38 mouse cellular contexts compared by ENCODE assay signal in genomic region chr10:39974982-39975381, GRCm38 (mm10). TPM values are rescaled to one million over a fixed set of nuclear protein-coding genes. Genes with fewer than 3 reads are reported as not detected.
DNase-seq lines count a peak whose midpoint lies in the region; ATAC-seq and TF ChIP-seq lines count a peak whose summit lies in the region.
"Had no signal": no experiment of that assay in that cellular context is flagged by ENCODE, and none has a peak within 500 bp of the region (broad histone marks: within the 10 kb centered on the region; RNA-seq: fewer than 3 reads in every experiment).

No protein-coding gene starts in this region.

- H3K27me3 ChIP-seq in kidney, postnatal 0 days (ENCODE audit: insufficient read depth, low read length): no peaks in the 10 kb centered on the region
- H3K27me3 ChIP-seq in forebrain, postnatal 0 days (ENCODE audit: insufficient read depth, low read length): no peaks in the 10 kb centered on the region
- H3K27me3 ChIP-seq: CH12.LX; forebrain, embryonic 12.5 days; hindbrain, embryonic 13.5 days; limb, embryonic 12.5 days; liver, embryonic 15.5 days; lung, embryonic 15.5 days; midbrain, embryonic 13.5 days; neural tube, embryonic 15.5 days had no signal

- no peak overlapping the region for H3K27ac ChIP-seq in kidney, postnatal 0 days
- no peak overlapping the region for H3K27ac ChIP-seq in forebrain, postnatal 0 days (ENCODE audit: low read depth, low read length)
- H3K27ac ChIP-seq: forebrain, embryonic 12.5 days; hindbrain, embryonic 13.5 days; limb, embryonic 12.5 days; liver, embryonic 15.5 days; lung, embryonic 15.5 days; macrophage; midbrain, embryonic 13.5 days; neural tube, embryonic 15.5 days had no signal

- TF ChIP-seq CTCF in kidney, postnatal 0 days (IDR thresholded peaks at IDR 0.05; ENCODE audit: low read depth): no peak
- no peak for TF ChIP-seq CTCF in forebrain, postnatal 0 days (IDR thresholded peaks at IDR 0.05; ENCODE audit: low read depth)

- no peak overlapping the region for H3K4me2 ChIP-seq in kidney, postnatal 0 days (ENCODE audit: low read length)
- no peak overlapping the region for H3K4me2 ChIP-seq in forebrain, postnatal 0 days (ENCODE audit: low read depth)
- H3K4me2 ChIP-seq: forebrain, embryonic 12.5 days; heart, embryonic 11.5 days; hindbrain, embryonic 13.5 days; limb, embryonic 12.5 days; liver, embryonic 15.5 days; lung, embryonic 15.5 days; midbrain, embryonic 13.5 days; neural tube, embryonic 15.5 days had no signal

- no peak overlapping the region for H3K9ac ChIP-seq in kidney, postnatal 0 days (ENCODE audit: low read depth, low read length)
- no peak overlapping the region for H3K9ac ChIP-seq in forebrain, postnatal 0 days
- H3K9ac ChIP-seq: forebrain, embryonic 12.5 days; hindbrain, embryonic 13.5 days; limb, embryonic 12.5 days; liver, embryonic 15.5 days; lung, embryonic 15.5 days; midbrain, embryonic 13.5 days; neural tube, embryonic 15.5 days had no signal

- no peaks in the 10 kb centered on the region for H3K4me1 ChIP-seq in kidney, postnatal 0 days (replicated peaks; ENCODE audit: insufficient read depth, low read length)
- no peaks in the 10 kb centered on the region for H3K4me1 ChIP-seq in forebrain, postnatal 0 days (ENCODE audit: insufficient read depth)
- H3K4me1 ChIP-seq: forebrain, embryonic 12.5 days; hindbrain, embryonic 13.5 days; limb, embryonic 12.5 days; liver, embryonic 15.5 days; lung, embryonic 15.5 days; midbrain, embryonic 13.5 days; neural tube, embryonic 15.5 days had no signal

- ATAC-seq in kidney, postnatal 0 days (replicated peaks; ENCODE audit: low FRiP score, low read depth): no peak
- no peak for ATAC-seq in forebrain, postnatal 0 days
- ATAC-seq: midbrain, embryonic 13.5 days had no signal

- DNase-seq in kidney, postnatal 0 days (ENCODE audit: low spot score): peak; percentile 46
- no peak for DNase-seq in kidney, adult 9 months
- DNase-seq in right cerebral cortex, adult 2 months (ENCODE audit: low spot score in 2 of 2): peak; percentile 8 to 14
- DNase-seq in right cerebral cortex, postnatal 14 days: no peak
- peak; percentile 26 for DNase-seq in induced T-regulatory cell, adult 2 months (ENCODE audit: low read depth)
- DNase-seq in forebrain, postnatal 0 days: no peak
- no peak for DNase-seq in cerebellum, adult 9-10 months
- DNase-seq: adrenal gland, postnatal 14 days; cerebellum, adult 11-12 months; cerebellum, postnatal 10 days; gastrocnemius, postnatal 25 days; heart, adult 18-20 months; heart, postnatal 4 days; kidney, adult 18-20 months; kidney, postnatal 10 days; layer of hippocampus, adult 9-11 months; retina, postnatal 1 day had no signal

- H3K9me3 ChIP-seq in kidney, postnatal 0 days (replicated peaks; ENCODE audit: low read length): peaks cover 9% of the 10 kb centered on the region
- H3K9me3 ChIP-seq in forebrain, postnatal 0 days (ENCODE audit: low read length): 0 out of 2 replicates have a peak, but pooled peaks cover 7% of the 10 kb centered on the region
- H3K9me3 ChIP-seq: liver, embryonic 15.5 days had no signal

- 40% methylated on average over 11 of the region's 11 CpGs for WGBS in kidney, postnatal 0 days
- WGBS in forebrain, postnatal 0 days: 70% methylated on average over 11 of the region's 11 CpGs

- no peaks in the 10 kb centered on the region for H3K36me3 ChIP-seq in kidney, postnatal 0 days (ENCODE audit: insufficient read depth, low read length)
- H3K36me3 ChIP-seq in forebrain, postnatal 0 days (ENCODE audit: insufficient read depth): no peaks in the 10 kb centered on the region
- H3K36me3 ChIP-seq: forebrain, embryonic 12.5 days; hindbrain, embryonic 13.5 days; limb, embryonic 12.5 days; liver, embryonic 15.5 days; lung, embryonic 15.5 days; midbrain, embryonic 13.5 days; neural tube, embryonic 15.5 days had no signal

- H3K4me3 ChIP-seq in kidney, postnatal 0 days (replicated peaks; ENCODE audit: low read depth, low read length): no peak overlapping the region
- H3K4me3 ChIP-seq in forebrain, postnatal 0 days (ENCODE audit: low read depth, low read length): no peak overlapping the region
- H3K4me3 ChIP-seq: erythroblast, embryonic 14.5 days; forebrain, embryonic 12.5 days; hindbrain, embryonic 13.5 days; limb, embryonic 12.5 days; liver, embryonic 15.5 days; lung, embryonic 15.5 days; midbrain, embryonic 13.5 days; neural tube, embryonic 15.5 days had no signal

RNA-seq across cellular contexts. Expression of gene Mfsd4b5, which starts 11.5 kb away (rescaled TPM):
- 11.8 and 13.3 TPM in 2 replicates for polyA plus RNA-seq in kidney, postnatal 0 days (2015; fragmentation: Nextera tagmentation; extraction: Ambion mirVana)
- total RNA-seq in forebrain, postnatal 0 days (2014; rRNA removed): not detected in 2 replicates
- 0.06 TPM in 1 of 2 replicates, not detected in the other for polyA plus RNA-seq in forebrain, postnatal 0 days (2015; fragmentation: Nextera tagmentation; extraction: Ambion mirVana)
- total RNA-seq: CH12.LX; megakaryocyte-erythroid progenitor cell, adult 5-6 weeks had no signal
- polyA plus RNA-seq: erythroblast, embryonic 14.5 days; forebrain, embryonic 12.5 days; heart, embryonic 11.5 days; intestine, embryonic 14.5 days; midbrain, embryonic 13.5 days; neural tube, embryonic 15.5 days; stomach, embryonic 14.5 days had no signal

RNA-seq across cellular contexts. Expression of gene Mfsd4b3, which starts 15.0 kb away (rescaled TPM):
- polyA plus RNA-seq in kidney, postnatal 0 days (2015; fragmentation: Nextera tagmentation; extraction: Ambion mirVana): 7.8 and 8.7 TPM in 2 replicates
- total RNA-seq in forebrain, postnatal 0 days (2014; rRNA removed): 0.46 TPM in 1 of 2 replicates, not detected in the other
- not detected in 2 replicates for polyA plus RNA-seq in forebrain, postnatal 0 days (2015; fragmentation: Nextera tagmentation; extraction: Ambion mirVana)
- total RNA-seq: CH12.LX; common myeloid progenitor, adult 5-6 weeks; left cerebral cortex, adult 18-20 months; megakaryocyte-erythroid progenitor cell, adult 5-6 weeks had no signal
- polyA plus RNA-seq: erythroblast, embryonic 14.5 days; forebrain, embryonic 12.5 days; midbrain, embryonic 13.5 days; neural tube, embryonic 15.5 days had no signal

RNA-seq across cellular contexts. Expression of gene Mfsd4b2, which starts 48.3 kb away (rescaled TPM):
- not detected in 2 replicates for polyA plus RNA-seq in kidney, postnatal 0 days (2015; fragmentation: Nextera tagmentation; extraction: Ambion mirVana)
- total RNA-seq in forebrain, postnatal 0 days (2014; rRNA removed): not detected in 2 replicates
- not detected in 2 replicates for polyA plus RNA-seq in forebrain, postnatal 0 days (2015; fragmentation: Nextera tagmentation; extraction: Ambion mirVana)
- total RNA-seq: CH12.LX; common myeloid progenitor, adult 5-6 weeks; ES-E14; heart, postnatal 4 days; liver, adult 2 months; megakaryocyte-erythroid progenitor cell, adult 5-6 weeks had no signal
- polyA plus RNA-seq: embryonic facial prominence, embryonic 14.5 days; erythroblast, embryonic 14.5 days; forebrain, embryonic 12.5 days; heart, embryonic 11.5 days; hindbrain, embryonic 13.5 days; limb, embryonic 12.5 days; liver, adult 2 months; liver, embryonic 15.5 days; lung, embryonic 15.5 days; macrophage; midbrain, embryonic 13.5 days; neural tube, embryonic 15.5 days; testis, adult 2 months had no signal

RNA-seq across cellular contexts. Expression of gene Mfsd4b1, which starts 50.1 kb away (rescaled TPM):
- polyA plus RNA-seq in kidney, postnatal 0 days (2015; fragmentation: Nextera tagmentation; extraction: Ambion mirVana): 34.8 and 37.2 TPM in 2 replicates
- total RNA-seq in forebrain, postnatal 0 days (2014; rRNA removed): 0.15 and 0.62 TPM in 2 replicates
- polyA plus RNA-seq in forebrain, postnatal 0 days (2015; fragmentation: Nextera tagmentation; extraction: Ambion mirVana): 0.21 and 0.94 TPM in 2 replicates
- total RNA-seq: CH12.LX; common myeloid progenitor, adult 5-6 weeks; megakaryocyte-erythroid progenitor cell, adult 5-6 weeks had no signal
- polyA plus RNA-seq: erythroblast, embryonic 14.5 days; forebrain, embryonic 12.5 days; macrophage; small intestine, adult 2 months; stomach, embryonic 14.5 days had no signal

Comparison
In these comparisons a context has a peak if more than half of its experiments do, and no peak if none do; other contexts are left out.
1. DNase-seq: peak in kidney, postnatal 0 days (single experiment), right cerebral cortex, adult 2 months (2 of 2) and induced T-regulatory cell, adult 2 months (single experiment); none in kidney, adult 9 months (single experiment), right cerebral cortex, postnatal 14 days (single experiment), forebrain, postnatal 0 days (single experiment) and cerebellum, adult 9-10 months (single experiment).
2. RNA of gene Mfsd4b5, which starts 11.5 kb away (polyA plus RNA-seq): 11.8 to 13.3 TPM in kidney, postnatal 0 days; 0.06 TPM in forebrain, postnatal 0 days; every median in the first group is over 10 times any median in the second.